Mouse (Mus musculus) kidney, adult 2 months (tissue): ENCODE measurements around the gene Slc39a11. TPM values are rescaled to one million over a fixed set of nuclear protein-coding genes. Genes with fewer than 3 reads are reported as not detected.

Experiments used
- DNase-seq: peaks from one replicate; pipeline ENCODE4 v3.0.0; 2021
- H3K27ac ChIP-seq: fragments of 200-500 bp; 2 replicates; pipeline ENCODE4 v1.5.1; 2012; ENCODE audit warnings: low read depth, low read length, control low read depth, inconsistent platforms; ENCODE audit not compliant: insufficient read depth
- H3K27me3 ChIP-seq: fragments of 200-500 bp; replicated peaks from 2 replicates; pipeline ENCODE4 v1.6.1; 2012; ENCODE audit warnings: mild to moderate bottlenecking, moderate library complexity, low read length, inconsistent platforms; ENCODE audit not compliant: control insufficient read depth, insufficient read depth
- H3K36me3 ChIP-seq: fragments of 200-500 bp; 2 replicates; pipeline ENCODE4 v1.6.1; 2012; ENCODE audit warnings: mild to moderate bottlenecking, moderate library complexity, low read length, inconsistent platforms; ENCODE audit not compliant: control insufficient read depth, insufficient read depth
- H3K4me1 ChIP-seq: fragments of 200-500 bp; 2 replicates; pipeline ENCODE4 v1.6.1; 2011; ENCODE audit warnings: low read length; ENCODE audit not compliant: control insufficient read depth, insufficient read depth
- H3K4me3 ChIP-seq: fragments of 200-500 bp; 2 replicates; pipeline ENCODE4 v1.5.1; 2011; ENCODE audit warnings: mild to moderate bottlenecking, low read depth, low read length, control low read depth; ENCODE audit not compliant: insufficient read depth
- CTCF ChIP-seq: fragments of 200-500 bp; conservative IDR thresholded peaks from 2 replicates; pipeline ENCODE4 v1.5.1; 2011; ENCODE audit warnings: low read depth, mild to moderate bottlenecking, control low read depth, low read length, moderate library complexity, mixed read lengths; ENCODE audit not compliant: insufficient read depth, insufficient read length
- POLR2A ChIP-seq: fragments of 200-500 bp; IDR thresholded peaks from one replicate; pipeline ENCODE4 v1.6.1; 2011; ENCODE audit warnings: low read depth, low read length, control low read depth
- WGBS: fragments of 180-500 bp; shearing (Covaris S2); methylation state at CpG from one replicate; pipeline ENCODE4 v1.1.7; 2018; 5-methylcytosine and 5-hydroxymethylcytosine counted together
- polyA plus RNA-seq: library from polyadenylated mRNA; depleted of rRNA; stranded (reverse); fragments of >200 nt; gene quantifications from 2 replicates; pipeline ENCODE4 v1.2.3, GENCODE M21; 2012

The Slc39a11 gene
- polyA plus RNA-seq, 1 experiment, result 24.5 TPM

GRCm38 (mm10) chr11:113393366-113394150 is 256.3 kb downstream of the Slc39a11 start:
- 61% methylated on average over 23 of the region's 23 CpGs for WGBS
- no peaks in the 10 kb centered on the region for H3K27me3 ChIP-seq
- no peak overlapping the region for H3K4me3 ChIP-seq
- DNase-seq, result no peak
- H3K36me3 ChIP-seq, result no peaks in the 10 kb centered on the region
- TF ChIP-seq POLR2A, result no peak
- no peak for TF ChIP-seq CTCF
- H3K4me1 ChIP-seq, result no peaks in the 10 kb centered on the region
- no peak overlapping the region for H3K27ac ChIP-seq

GRCm38 (mm10) chr11:113391664-113392063 is 258.2 kb downstream of the Slc39a11 start:
- no peak for DNase-seq
- Histone ChIP-seq H3K4me1 (no peaks in the 10 kb centered on the region), H3K27ac (no peak overlapping the region), H3K4me3 (no peak overlapping the region), H3K27me3 (no peaks in the 10 kb centered on the region), H3K36me3 (no peaks in the 10 kb centered on the region)
- 92% methylated on average over 12 of the region's 12 CpGs for WGBS
- TF ChIP-seq CTCF, result no peak
- TF ChIP-seq POLR2A, result no peak

- no peak for TF ChIP-seq POLR2A
- TF ChIP-seq CTCF, result no peak
- Histone ChIP-seq H3K4me1 (no peaks in the 10 kb centered on the region), H3K4me3 (no peak overlapping the region), H3K27me3 (no peaks in the 10 kb centered on the region), H3K27ac (no peak overlapping the region), H3K36me3 (no peaks in the 10 kb centered on the region)
- WGBS, result 59% methylated on average over 6 of the region's 6 CpGs
- no peak for DNase-seq
Measured at GRCm38 (mm10) chr11:113389637-113390036, 260.2 kb downstream of the Slc39a11 start.

GRCm38 (mm10) chr11:113382674-113383571 is 267.0 kb downstream of the Slc39a11 start:
- peak; percentile 3 for DNase-seq
- no peaks in the 10 kb centered on the region for H3K27me3 ChIP-seq
- TF ChIP-seq POLR2A (no peak), CTCF (no peak)
- H3K4me1 ChIP-seq, result no peaks in the 10 kb centered on the region
- H3K4me3 ChIP-seq, result no peak overlapping the region
- 54% methylated on average over 10 of the region's 10 CpGs for whole genome bisulfite sequencing
- H3K36me3 ChIP-seq, result no peaks in the 10 kb centered on the region
- no peak overlapping the region for H3K27ac ChIP-seq

GRCm38 (mm10) chr11:113381550-113381949 is 268.3 kb downstream of the Slc39a11 start:
- Histone ChIP-seq H3K4me1 (no peaks in the 10 kb centered on the region), H3K27ac (no peak overlapping the region), H3K27me3 (no peaks in the 10 kb centered on the region), H3K4me3 (no peak overlapping the region), H3K36me3 (no peaks in the 10 kb centered on the region)
- 85% methylated on average over 8 of the region's 8 CpGs for WGBS
- TF ChIP-seq POLR2A, result no peak
- no peak for TF ChIP-seq CTCF
- DNase-seq, result no peak

GRCm38 (mm10) chr11:113378867-113379266 is 271.0 kb downstream of the Slc39a11 start:
- Histone ChIP-seq H3K27ac (no peak overlapping the region), H3K27me3 (no peaks in the 10 kb centered on the region), H3K4me3 (no peak overlapping the region), H3K4me1 (no peaks in the 10 kb centered on the region), H3K36me3 (no peaks in the 10 kb centered on the region)
- no peak for DNase-seq
- TF ChIP-seq CTCF, result no peak
- TF ChIP-seq POLR2A, result no peak
- 79% methylated on average over 9 of the region's 9 CpGs for WGBS

GRCm38 (mm10) chr11:113376066-113376465 is 273.8 kb downstream of the Slc39a11 start:
- H3K27me3 ChIP-seq, result no peaks in the 10 kb centered on the region
- no peaks in the 10 kb centered on the region for H3K36me3 ChIP-seq
- WGBS, result 85% methylated on average over 9 of the region's 9 CpGs
- H3K4me1 ChIP-seq, result no peaks in the 10 kb centered on the region
- no peak; the same call in 1 of the 2 replicates for TF ChIP-seq CTCF
- no peak for TF ChIP-seq POLR2A
- no peak overlapping the region for H3K27ac ChIP-seq
- DNase-seq, result no peak
- H3K4me3 ChIP-seq, result no peak overlapping the region
